Mouse (Mus musculus) brain, embryonic 18.5 days (tissue): ENCODE results near the gene Rps19.
"Not testable (repeated sequence)": the region's sequence is repeated elsewhere in the genome, so short reads cannot be mapped to it uniquely, and the experiment has no call there.

ENCODE experiments used
- DNase-seq: peaks from one replicate; pipeline ENCODE4 v3.0.0-alpha.2; 2012; ENCODE audit warnings: low read depth, low spot score

Rps19 gene

DNA sequence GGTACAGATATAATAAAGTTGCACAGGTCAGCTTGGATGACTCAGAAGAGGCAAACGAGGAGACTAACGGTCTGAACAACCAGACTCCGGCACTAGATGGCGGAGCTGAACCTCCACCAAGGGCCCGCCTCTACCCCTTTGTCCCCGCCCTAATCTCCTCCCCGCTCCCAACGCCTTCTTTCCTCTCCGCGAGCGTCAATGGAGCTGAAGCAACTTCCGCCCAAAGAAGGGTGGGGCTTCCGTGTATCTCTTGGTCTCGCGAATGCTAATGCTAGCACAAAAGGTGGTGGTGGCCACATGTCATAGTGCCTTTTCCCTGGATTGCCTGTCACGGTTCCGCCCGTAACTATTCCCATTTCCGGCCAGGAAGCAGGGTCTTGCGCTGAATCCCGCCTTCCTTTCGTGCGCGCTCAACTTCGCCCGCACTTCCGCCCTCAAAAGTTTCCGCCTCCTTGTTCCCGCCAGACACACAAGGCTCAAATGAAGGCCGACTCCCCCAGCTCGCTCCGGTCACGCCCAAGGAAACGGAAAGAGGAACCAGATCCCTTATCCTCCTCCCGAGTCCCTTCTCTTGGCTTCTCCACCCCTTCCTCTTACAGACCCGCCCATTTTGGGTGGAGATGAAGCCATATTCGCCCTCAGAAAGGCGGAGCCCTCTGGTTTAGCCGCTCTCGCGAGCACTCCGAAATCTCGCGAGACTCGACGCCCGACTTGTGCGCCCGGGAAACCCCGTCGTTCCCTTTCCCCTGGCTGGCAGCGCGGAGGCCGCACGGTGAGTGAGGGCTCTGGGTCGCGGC, at the start of gene Rps19:
Gene Rps19 (plus strand): TSS at position 476 of the 797 bp plus-strand sequence.
- peak; percentile 99 for DNase-seq

DNA sequence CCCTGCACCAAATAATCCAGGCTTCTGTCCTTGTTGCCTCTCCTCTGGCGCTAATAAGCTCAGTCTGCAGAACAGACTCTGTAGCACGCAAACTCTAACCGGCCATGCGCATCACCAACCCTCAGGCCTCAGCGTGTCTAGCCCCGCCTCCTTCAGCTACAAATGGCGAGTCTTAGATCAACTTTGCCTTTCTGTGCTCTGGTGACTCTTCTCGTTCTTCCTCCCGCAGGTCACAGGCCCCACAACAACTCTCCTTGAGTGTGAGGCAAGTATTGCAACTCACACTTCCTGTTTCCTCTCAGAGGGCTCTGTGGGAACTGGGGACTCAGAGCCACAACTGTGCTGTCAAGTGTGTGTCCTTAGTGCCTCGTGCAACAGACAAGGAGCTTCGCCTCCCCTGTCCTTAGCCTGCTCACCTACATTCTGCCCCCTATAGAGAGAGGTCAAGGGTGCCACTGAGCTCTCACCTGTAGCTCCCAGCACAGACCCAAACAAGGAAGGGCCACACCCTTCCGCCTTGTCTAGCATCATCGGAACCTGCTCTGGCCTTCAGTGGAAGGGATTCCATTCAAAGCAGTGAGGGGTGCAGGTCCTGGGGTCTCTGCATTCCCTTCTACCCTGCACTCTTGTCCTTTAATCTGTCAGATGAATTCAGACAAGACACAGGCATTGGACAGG, 45.3 kb upstream of the Rps19 start:
- not testable (repeated sequence) for DNase-seq

DNA sequence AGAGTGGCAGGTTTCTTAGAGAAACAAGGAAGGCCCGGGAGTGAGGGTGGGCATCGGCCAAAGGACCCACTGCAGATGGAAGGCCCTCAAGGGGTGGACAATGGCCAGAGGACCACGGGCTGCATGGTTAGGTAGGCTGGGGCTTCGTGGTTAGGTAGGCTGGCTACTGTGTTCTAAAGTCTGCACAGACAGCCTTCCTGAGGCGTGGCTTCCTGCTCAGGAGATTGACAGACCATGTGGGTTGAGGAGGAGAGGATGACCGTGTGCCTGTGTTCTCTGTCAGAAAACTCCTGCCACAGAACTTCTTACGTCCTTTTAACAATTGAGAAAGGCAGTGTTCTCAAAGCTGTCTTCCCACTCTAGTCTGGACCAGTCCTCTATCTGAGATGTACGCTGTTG, 44.8 kb upstream of the Rps19 start:
- DNase-seq, result no peak

- DNase-seq, result no peak
Measured at GRCm38 (mm10) chr7:24840331-24840730, 43.8 kb upstream of the Rps19 start.

DNA sequence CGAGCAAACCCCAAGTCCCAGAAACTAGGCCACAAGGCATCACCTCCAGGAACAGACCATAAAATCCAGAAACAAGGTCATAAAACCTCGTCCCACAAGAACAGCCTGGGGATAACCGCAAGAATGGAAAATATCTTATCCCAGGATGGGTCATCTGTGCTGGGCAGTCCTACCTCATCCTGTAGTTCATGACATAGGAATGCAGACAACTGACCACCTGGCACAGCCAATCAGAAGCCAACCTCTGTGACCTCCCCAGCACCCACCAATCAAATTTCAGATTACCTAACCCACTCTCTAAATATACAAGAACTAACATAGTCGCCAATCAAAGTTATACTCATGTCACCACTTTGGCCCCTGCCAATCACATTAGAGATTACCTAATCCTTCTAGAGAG, 43.2 kb upstream of the Rps19 start:
- DNase-seq, result no peak

DNA sequence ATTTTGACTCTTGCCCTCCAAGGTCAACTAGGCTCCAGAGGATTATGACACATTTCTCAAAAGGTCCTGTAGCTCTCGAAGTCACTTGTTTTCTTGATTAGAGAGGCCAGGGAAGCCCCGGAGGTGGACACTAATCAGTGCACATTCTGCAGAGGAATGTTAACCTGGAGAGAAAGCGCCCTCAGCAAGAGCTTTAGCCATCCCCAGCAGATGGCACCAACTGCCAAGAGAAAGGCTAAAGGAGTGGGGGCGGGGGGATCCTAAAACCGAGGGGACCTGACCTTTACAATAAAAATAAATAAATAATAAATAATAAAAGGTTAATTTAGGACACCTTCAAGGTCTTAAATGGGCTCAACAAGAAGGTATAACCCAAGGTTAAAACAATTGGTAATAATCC, 40.0 kb upstream of the Rps19 start:
- DNase-seq, result no peak

DNA sequence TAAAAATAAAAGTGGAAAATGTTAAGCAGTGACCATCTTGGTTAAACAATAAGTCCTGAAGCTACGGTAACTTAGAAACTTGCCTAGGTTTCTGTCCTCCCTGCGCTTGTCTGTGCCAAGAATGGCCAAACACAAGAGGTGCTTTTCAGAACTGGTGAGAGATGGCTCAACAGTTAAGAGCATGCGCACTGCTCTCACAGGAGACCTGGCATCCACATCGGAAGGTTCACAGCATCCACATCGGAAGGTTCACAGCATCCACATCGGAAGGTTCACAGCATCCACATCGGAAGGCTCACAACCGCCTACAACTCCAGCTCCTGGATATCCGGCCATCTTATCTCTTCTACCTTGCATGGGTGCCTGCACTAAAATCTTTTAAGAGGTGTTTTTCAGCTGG, 39.0 kb upstream of the Rps19 start:
- no peak for DNase-seq

GRCm38 (mm10) chr7:24845713-24846112, 38.5 kb upstream of the Rps19 start:
- DNase-seq, result peak; percentile 14

- DNase-seq, result not testable (repeated sequence)
Measured at GRCm38 (mm10) chr7:24846576-24846975, 37.6 kb upstream of the Rps19 start.

DNA sequence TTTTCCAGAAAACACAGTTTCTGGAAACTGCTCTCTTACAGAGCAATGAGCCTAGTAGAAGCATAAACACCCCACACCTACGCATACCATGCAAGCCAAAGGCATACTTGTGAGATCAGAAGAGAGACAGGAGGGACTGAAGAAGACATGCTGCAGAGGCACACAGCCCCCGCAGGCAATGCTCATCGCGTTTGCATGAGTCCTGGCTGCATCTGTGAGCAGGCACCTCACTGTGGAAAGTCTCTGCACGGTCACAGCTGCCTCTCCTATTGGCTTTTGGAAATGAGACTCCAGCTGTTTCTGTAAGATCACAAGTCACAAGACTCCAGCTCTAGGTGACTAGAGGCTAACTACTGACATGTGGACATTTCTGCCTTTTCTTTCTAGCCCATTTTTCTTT, 34.0 kb upstream of the Rps19 start:
- DNase-seq, result no peak

- no peak for DNase-seq
Measured at GRCm38 (mm10) chr7:24850899-24851303, 33.3 kb upstream of the Rps19 start.

DNA sequence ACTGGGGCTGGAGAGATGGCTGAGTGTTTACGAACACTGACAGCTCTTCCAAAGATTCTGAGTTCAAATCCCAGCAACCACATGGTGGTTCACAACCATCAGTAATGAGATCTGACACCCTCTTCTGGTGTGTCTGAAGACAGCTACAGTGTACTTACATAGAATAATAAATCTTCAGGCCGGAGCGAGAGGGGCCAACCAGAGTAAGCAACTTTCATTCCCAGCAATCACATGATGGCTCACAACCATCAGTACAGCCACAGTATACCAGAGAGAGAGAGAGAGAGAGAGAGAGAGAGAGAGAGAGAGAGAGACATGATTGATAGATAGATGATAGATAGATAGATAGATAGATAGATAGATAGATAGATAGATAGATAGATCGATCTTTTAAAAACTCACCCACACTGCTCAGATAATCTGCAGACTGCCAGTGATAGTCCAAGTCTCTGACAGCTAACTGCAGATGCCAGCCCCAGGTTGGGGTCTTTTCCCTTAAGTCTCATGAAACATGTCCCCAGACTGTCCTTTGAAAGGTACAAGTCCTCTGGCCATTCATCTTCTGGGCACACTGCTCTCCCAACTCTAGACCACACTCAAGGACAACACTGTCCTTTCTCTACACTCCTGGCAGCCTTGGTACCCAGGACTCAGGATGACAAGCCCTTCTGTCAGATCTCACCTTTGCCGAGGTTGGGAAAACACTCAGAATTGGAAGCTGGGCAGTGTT, 32.4 kb upstream of the Rps19 start:
- DNase-seq, result no peak

DNA sequence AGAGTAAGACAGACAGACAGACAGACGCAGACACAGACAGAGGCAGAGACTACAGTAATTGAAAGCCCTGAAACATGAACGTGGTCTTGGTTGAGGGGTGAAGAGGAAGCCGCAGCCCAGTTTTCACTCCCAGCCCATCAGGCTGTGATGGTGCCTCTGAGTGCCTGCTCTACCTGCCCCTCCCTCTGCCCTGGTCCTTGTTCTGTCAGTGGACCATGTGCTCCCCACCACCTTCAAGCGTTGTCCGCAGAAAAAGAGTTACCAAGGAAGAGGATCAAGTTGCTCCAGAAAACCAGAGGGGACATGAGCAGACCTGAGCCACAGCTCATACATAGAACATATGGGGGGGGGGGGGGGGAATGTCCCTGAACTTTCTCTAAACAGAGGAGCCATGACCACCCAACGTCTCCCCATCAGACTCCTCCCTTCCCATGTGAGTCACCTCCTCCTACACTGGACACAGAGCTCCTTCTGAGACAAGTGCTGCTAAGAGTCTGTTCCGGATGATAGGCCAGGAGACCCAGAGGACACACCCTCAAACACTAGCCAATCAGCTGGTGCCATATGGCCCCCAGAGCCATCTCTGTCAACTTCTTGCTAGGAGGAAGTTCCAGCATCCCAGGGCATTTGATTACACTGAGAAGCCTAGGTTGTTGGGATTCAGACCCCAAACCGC, 31.5 kb upstream of the Rps19 start:
- DNase-seq, result no peak

DNA sequence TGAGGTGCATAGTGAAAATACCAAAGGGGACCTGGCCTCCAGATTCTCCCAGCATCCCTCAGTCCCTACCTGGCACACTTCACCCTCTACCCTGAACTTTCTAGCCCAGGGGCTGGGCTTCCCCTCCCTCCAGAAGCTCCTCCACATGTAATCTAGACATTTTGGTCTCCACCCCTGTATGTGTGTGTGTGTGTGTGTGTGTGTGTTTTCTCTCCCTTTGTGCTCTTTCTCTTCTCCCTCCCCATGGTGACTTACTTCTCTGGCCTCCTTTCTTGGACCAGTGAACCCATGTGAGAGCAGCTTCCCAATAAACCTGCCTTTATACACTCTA, 31.0 kb upstream of the Rps19 start:
- DNase-seq, result no peak

GRCm38 (mm10) chr7:24853695-24854094, 30.5 kb upstream of the Rps19 start:
- no peak for DNase-seq

GRCm38 (mm10) chr7:24856460-24857120, 27.6 kb upstream of the Rps19 start:
- no peak for DNase-seq

DNA sequence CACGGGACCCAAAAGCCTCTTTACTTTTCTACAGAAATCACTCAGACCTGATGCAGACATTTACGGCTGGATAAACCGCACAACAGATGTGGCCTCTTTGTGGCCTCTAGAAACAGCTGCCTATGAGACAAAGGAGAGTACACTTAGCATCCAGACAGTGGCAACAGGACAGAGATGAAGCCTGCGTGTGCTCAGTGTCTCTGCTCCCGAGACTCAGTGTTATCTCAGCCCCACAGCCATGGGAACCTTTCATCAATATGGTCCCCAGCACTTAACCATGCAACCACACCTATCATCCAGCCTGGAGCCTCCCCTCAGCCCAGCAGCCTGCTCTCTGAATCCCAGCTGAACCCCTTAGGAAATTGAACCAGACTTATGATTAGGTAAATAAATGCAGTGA, 24.9 kb upstream of the Rps19 start:
- DNase-seq, result no peak

- no peak for DNase-seq
Measured at GRCm38 (mm10) chr7:24861913-24862312, 22.3 kb upstream of the Rps19 start, which contains the start of gene Gm9844. Gm9844 (plus strand) TSS chr7:24862213.

DNA sequence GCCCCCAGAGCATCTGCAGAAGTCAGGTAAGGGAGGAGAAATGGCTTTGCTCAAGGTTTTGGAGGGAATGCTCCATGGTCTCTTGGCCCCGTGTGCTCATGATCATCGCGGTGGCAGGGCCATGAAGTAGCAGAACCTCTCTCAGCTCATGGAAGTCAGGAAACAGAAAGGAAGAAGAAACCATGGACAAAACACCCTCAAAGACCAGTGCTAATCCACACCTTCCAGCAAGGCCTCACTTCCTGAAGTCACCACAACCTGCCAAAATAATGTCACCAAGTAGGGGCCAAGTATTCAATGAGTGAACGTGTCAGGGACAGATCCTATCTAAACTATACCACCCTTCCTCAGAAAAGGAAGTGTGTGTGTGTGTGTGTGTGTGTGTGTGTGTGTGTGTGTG, 21.3 kb upstream of the Rps19 start:
- no peak for DNase-seq

DNA sequence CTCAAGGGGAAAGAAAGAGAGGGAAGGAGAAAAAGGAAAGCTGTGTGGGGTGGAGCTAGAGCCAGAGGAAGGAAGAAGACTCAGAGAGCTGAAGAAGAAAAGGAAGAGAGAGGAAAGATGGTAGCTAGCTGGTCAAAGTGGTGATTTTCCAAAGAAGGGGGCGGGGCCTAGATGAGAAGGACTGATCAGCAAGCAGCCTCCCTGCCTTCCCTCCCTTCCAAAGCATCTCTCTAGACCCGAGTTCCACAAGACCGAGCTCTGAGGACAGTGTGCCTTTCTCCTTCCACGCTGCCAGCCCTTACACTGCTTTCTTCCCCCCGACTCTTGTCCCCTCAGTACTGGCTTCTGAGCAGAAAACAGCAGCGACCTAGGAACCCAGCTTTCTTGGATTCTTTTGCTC, 20.0 kb upstream of the Rps19 start:
- DNase-seq, result no peak

DNA sequence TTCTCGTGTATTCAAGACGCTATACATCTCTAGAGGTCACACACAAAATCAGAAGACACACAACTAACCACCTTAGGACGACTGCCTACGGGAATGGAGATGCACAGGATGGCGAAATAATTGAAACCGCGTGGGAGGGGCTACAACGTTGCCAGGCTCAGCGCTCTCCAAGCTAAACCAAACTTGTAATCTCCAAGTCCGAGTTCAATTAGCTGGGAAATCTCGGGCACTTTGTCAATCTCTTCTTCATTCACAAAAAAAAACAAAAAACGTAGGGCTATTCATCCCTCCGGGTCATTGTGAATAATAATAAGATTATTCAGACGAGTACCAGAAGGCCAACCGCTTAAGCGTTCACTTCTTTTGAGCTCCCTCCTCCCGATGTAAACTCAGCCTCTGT, 15.1 kb upstream of the Rps19 start:
- no peak for DNase-seq
